Mouse (Mus musculus) CD4-positive helper T cell, adult 2 months (primary cell): Measurements from ENCODE around the gene Trim10.

Experiments
- DNase-seq: peaks from one replicate; pipeline ENCODE4 v3.0.0-alpha.2; 2012; ENCODE audit warnings: low read depth, missing footprints, low spot score

Gene Trim10

GRCm38 (mm10) chr17:36909802-36910201, 40.4 kb downstream of the Trim10 start:
- DNase-seq = no peak

- DNase-seq = no peak
These were observed 42.7 kb downstream of the Trim10 start for GRCm38 (mm10) chr17:36912031-36912430.

GRCm38 (mm10) chr17:36914108-36914507, 44.7 kb downstream of the Trim10 start:
- peak; percentile 78 for DNase-seq

- peak; percentile 51 for DNase-seq
These were observed 45.7 kb downstream of the Trim10 start for GRCm38 (mm10) chr17:36915076-36915475.

- no peak for DNase-seq
These were observed 50.9 kb downstream of the Trim10 start for GRCm38 (mm10) chr17:36920239-36920638.

GRCm38 (mm10) chr17:36922715-36923114, 53.3 kb downstream of the Trim10 start:
- DNase-seq = no peak

- DNase-seq = no peak
These were observed 54.1 kb downstream of the Trim10 start for GRCm38 (mm10) chr17:36923491-36923890.
